Mouse (Mus musculus) heart, embryonic 11.5 days (tissue): ENCODE results near the gene Trip12. TPM values are rescaled to one million over a fixed set of nuclear protein-coding genes. Genes with fewer than 3 reads are reported as not detected.

Source experiments
- ATAC-seq: fragments of 200-750 bp; cut with Nextera tagmentation; replicated peaks from 2 replicates; pipeline ENCODE4 v1.8.0; 2017; ENCODE audit warnings: moderate library complexity; ENCODE audit not compliant: insufficient number of reproducible peaks, low FRiP score, low TSS enrichment
- H3K27ac ChIP-seq: fragments of 300-500 bp; sonication (generic); 2 replicates; pipeline ENCODE4 v1.5.1; 2014; ENCODE audit warnings: mild to moderate bottlenecking, low read depth, low read length
- H3K27me3 ChIP-seq: fragments of 300-500 bp; sonication (generic); 2 replicates; pipeline ENCODE4 v1.6.1; 2014; ENCODE audit warnings: mild to moderate bottlenecking, low read length, mixed read lengths; ENCODE audit not compliant: control insufficient read depth, insufficient read depth
- H3K36me3 ChIP-seq: fragments of 300-500 bp; sonication (generic); 2 replicates; pipeline ENCODE4 v1.6.1; 2014; ENCODE audit warnings: mild to moderate bottlenecking, low read length, moderate library complexity, mixed read lengths; ENCODE audit not compliant: control insufficient read depth, insufficient read depth
- H3K4me1 ChIP-seq: fragments of 300-500 bp; sonication (generic); 2 replicates; pipeline ENCODE4 v1.6.1; 2014; ENCODE audit warnings: low read length; ENCODE audit not compliant: control insufficient read depth, insufficient read depth
- H3K4me2 ChIP-seq: fragments of 300-500 bp; sonication (generic); 2 replicates; pipeline ENCODE4 v1.6.1; 2014; ENCODE audit warnings: mild to moderate bottlenecking, moderate library complexity
- H3K4me3 ChIP-seq: fragments of 300-500 bp; sonication (generic); 2 replicates; pipeline ENCODE4 v1.5.1; 2014; ENCODE audit warnings: low read depth, low read length
- H3K9ac ChIP-seq: fragments of 300-500 bp; sonication (generic); 2 replicates; pipeline ENCODE4 v1.6.1; 2014; ENCODE audit warnings: mild to moderate bottlenecking, low read depth, low read length, moderate library complexity
- H3K9me3 ChIP-seq: fragments of 300-500 bp; sonication (generic); replicated peaks from 2 replicates; pipeline ENCODE4 v1.6.1; 2016; ENCODE audit warnings: low read length; ENCODE audit not compliant: control insufficient read depth
- WGBS: fragments of 180-500 bp; shearing (Covaris S2); extraction: QIAGEN DNeasy Blood & Tissue Kit; methylation state at CpG from one replicate; pipeline ENCODE4 v1.1.7; 2014; ENCODE audit not compliant: insufficient replicate concordance; 5-methylcytosine and 5-hydroxymethylcytosine counted together
- polyA plus RNA-seq: library from polyadenylated mRNA; unstranded; fragments of >200 nt; fragmentation: Nextera tagmentation; extraction: Ambion mirVana; gene quantifications from 2 replicates; pipeline ENCODE4 v1.2.1, GENCODE M21; 2014

Trip12 gene
- polyA plus RNA-seq, 1 experiment from 2014 or later: 77.0 TPM

GRCm38 (mm10) chr1:84868311-84868710 is 28.0 kb upstream of the Trip12 start:
- Histone ChIP-seq H3K4me2 (no peak overlapping the region), H3K4me1 (peaks cover 3% of the 10 kb centered on the region; the same call in 1 of the 2 replicates), H3K4me3 (no peak overlapping the region), H3K9me3 (no peaks in the 10 kb centered on the region), H3K36me3 (no peaks in the 10 kb centered on the region), H3K27ac (no peak overlapping the region), H3K27me3 (no peaks in the 10 kb centered on the region), H3K9ac (no peak overlapping the region)
- no peak for ATAC-seq

GRCm38 (mm10) chr1:84866706-84867230 is 26.5 kb upstream of the Trip12 start:
- no peaks in the 10 kb centered on the region for H3K9me3 ChIP-seq
- no peak overlapping the region for H3K4me2 ChIP-seq
- no peak overlapping the region for H3K4me3 ChIP-seq
- H3K27ac ChIP-seq: no peak overlapping the region
- whole genome bisulfite sequencing: 87% methylated on average over 3 of the region's 3 CpGs
- H3K4me1 ChIP-seq: peaks cover 3% of the 10 kb centered on the region; the same call in 1 of the 2 replicates
- no peak overlapping the region for H3K9ac ChIP-seq
- no peak for ATAC-seq
- H3K36me3 ChIP-seq: no peaks in the 10 kb centered on the region
- no peaks in the 10 kb centered on the region for H3K27me3 ChIP-seq

DNA sequence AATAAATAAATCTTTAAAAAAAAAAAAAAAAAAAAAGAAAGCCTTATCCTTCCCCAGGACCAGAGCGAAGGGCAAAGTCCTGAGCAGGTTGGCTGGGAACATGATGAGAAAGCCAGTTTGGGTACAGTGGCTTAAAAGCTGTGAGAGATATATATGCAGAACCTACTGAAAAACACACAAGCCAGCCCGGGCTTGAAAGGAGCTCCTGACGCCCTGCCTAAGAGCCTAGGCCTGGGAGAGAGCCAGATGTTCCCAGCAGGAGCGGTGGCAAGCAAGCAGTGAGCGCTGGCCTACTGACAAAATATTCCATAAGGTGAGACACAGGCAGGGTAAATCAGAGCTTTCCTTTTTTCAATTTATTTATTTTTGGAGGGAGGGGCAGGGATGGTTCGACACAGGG is 25.9 kb upstream of the Trip12 start:
- 86% methylated on average over 6 of the region's 6 CpGs for WGBS
- ATAC-seq: no peak

DNA sequence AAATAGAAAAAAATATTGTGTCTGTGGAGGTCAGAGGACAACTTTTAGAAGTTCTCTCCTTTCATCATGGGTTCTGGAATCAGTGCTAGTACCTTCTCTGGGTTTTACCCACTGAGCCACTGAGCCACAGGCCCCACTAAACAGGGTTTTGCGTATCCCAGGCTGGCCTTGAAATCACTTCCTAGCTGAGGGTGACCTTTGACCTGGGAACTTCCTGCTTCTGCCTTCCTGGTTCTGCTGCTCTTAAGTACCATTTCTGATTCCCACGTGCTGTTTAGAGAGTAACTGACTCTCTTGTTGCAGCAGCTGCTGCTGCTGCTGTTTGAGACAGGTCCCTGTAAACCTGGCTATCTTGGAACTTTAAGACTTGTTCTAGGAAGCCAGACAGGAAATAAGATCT is 24.3 kb upstream of the Trip12 start:
- H3K4me1 ChIP-seq: peaks cover 3% of the 10 kb centered on the region; the same call in 1 of the 2 replicates
- H3K36me3 ChIP-seq: no peaks in the 10 kb centered on the region
- no peak overlapping the region for H3K27ac ChIP-seq
- no peak for ATAC-seq
- H3K9ac ChIP-seq: no peak overlapping the region
- 50% methylated on average over 2 of the region's 2 CpGs for WGBS
- no peak overlapping the region for H3K4me2 ChIP-seq
- no peak overlapping the region for H3K4me3 ChIP-seq
- no peaks in the 10 kb centered on the region for H3K9me3 ChIP-seq
- H3K27me3 ChIP-seq: no peaks in the 10 kb centered on the region

More for the DNA sequence above, 25.9 kb upstream of the Trip12 start:
- Histone ChIP-seq H3K27me3 (no peaks in the 10 kb centered on the region), H3K4me2 (no peak overlapping the region), H3K36me3 (no peaks in the 10 kb centered on the region), H3K4me1 (peaks cover 3% of the 10 kb centered on the region; the same call in 1 of the 2 replicates), H3K9ac (no peak overlapping the region), H3K9me3 (no peaks in the 10 kb centered on the region), H3K27ac (no peak overlapping the region), H3K4me3 (no peak overlapping the region)

DNA sequence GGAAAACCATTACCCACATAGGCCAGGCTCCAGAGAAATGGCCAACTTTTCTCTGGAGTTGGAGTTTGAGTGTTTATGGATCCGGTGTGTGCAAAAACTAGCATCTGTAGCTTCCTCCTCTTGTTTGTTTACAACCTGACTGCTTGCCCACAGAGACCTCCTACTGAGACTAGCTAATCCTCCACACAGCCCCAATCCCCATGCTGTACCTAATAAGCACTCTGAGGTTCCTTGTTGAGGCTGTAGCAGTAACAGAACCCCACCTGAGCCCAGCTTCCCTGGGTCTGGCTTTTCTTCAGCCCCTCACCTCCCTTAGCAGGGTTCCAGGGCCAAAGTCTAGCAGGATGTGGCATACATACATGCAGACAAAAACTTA is 20.9 kb upstream of the Trip12 start:
- no peaks in the 10 kb centered on the region for H3K9me3 ChIP-seq
- H3K4me1 ChIP-seq: no peaks in the 10 kb centered on the region
- H3K27me3 ChIP-seq: no peaks in the 10 kb centered on the region
- 72% methylated on average over 1 of the region's 1 CpGs for WGBS
- H3K9ac ChIP-seq: no peak overlapping the region
- no peak overlapping the region for H3K4me2 ChIP-seq
- H3K36me3 ChIP-seq: no peaks in the 10 kb centered on the region
- H3K4me3 ChIP-seq: no peak overlapping the region
- H3K27ac ChIP-seq: no peak overlapping the region
- no peak for ATAC-seq

DNA sequence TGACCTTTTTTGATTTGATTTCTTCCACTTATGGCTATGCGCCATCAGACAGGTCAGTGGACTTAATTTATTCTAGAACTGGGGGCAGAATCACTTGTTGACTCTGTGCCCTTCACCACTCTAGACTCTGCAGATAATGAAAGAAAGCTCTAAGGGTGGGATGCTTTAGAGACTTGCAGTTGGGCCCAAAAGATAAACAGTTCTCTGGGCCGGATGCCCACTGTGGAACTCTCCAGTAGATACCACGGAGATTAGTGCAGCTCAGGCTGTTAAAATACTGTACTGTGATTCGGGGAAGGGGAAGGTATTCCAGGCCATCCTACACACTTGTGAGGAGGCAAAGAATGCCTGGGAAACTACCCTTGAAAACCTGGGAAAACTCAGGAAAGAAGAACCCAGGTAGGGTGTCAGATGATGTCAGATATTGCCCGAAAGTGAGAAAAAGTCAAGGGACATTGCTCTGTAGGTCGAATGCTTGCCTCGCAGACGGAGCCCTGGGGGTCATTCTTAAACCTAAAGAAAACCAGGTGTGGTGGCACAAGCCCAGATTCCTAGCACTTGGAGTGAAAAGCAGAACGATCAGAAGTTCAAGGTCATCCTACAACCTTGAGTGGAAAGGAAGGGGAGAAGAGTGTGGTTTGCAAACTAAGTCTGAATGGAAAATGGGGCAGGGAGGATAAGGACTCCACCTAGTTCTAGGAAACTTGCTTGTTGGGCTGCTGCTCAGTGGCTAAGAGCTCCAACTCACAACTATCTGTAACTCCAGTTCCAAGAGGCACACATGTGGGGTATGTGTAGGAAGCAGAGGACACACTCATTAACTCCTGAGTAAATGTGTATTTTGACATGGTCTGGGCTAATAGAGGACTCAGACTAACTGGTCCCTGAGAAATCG is 20.3 kb upstream of the Trip12 start:
- H3K4me2 ChIP-seq: no peak overlapping the region
- no peak for ATAC-seq
- H3K27ac ChIP-seq: no peak overlapping the region
- H3K36me3 ChIP-seq: no peaks in the 10 kb centered on the region
- 65% methylated on average over 10 of the region's 10 CpGs for WGBS
- H3K27me3 ChIP-seq: no peaks in the 10 kb centered on the region
- H3K9me3 ChIP-seq: no peaks in the 10 kb centered on the region
- no peak overlapping the region for H3K9ac ChIP-seq
- no peaks in the 10 kb centered on the region for H3K4me1 ChIP-seq
- no peak overlapping the region for H3K4me3 ChIP-seq

DNA sequence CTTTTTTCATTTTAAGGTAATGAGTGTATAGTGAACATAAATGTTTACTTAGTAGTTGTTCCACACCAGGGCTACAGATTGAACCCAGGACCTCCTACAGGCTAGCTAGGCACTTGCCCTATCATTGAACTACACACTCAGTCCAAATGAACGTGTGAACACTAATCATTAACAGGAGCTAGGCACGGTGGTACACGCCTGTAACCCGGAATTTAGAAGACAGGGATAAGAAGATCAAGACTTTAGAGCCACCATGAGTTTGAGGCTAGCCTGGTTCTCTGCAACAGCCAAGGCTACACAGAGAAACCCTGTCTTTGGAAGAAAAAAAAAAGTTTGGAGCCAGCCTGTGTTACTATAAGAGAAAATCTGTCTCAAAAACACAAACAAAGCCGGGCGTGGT is 19.3 kb upstream of the Trip12 start:
- Histone ChIP-seq H3K4me1 (no peaks in the 10 kb centered on the region), H3K9ac (no peak overlapping the region), H3K9me3 (no peaks in the 10 kb centered on the region), H3K4me2 (no peak overlapping the region), H3K27ac (no peak overlapping the region), H3K27me3 (no peaks in the 10 kb centered on the region), H3K36me3 (no peaks in the 10 kb centered on the region), H3K4me3 (no peak overlapping the region)
- 87% methylated on average over 6 of the region's 6 CpGs for WGBS
- ATAC-seq: no peak

- no peak overlapping the region for H3K4me3 ChIP-seq
- no peaks in the 10 kb centered on the region for H3K9me3 ChIP-seq
- no peak overlapping the region for H3K4me2 ChIP-seq
- no peaks in the 10 kb centered on the region for H3K36me3 ChIP-seq
- H3K27me3 ChIP-seq: no peaks in the 10 kb centered on the region
- no peak overlapping the region for H3K27ac ChIP-seq
- no peak for ATAC-seq
- peaks cover 8% of the 10 kb centered on the region for H3K4me1 ChIP-seq
- 62% methylated on average over 2 of the region's 2 CpGs for WGBS
- no peak overlapping the region for H3K9ac ChIP-seq
Measured at GRCm38 (mm10) chr1:84855756-84856155, 15.4 kb upstream of the Trip12 start.

DNA sequence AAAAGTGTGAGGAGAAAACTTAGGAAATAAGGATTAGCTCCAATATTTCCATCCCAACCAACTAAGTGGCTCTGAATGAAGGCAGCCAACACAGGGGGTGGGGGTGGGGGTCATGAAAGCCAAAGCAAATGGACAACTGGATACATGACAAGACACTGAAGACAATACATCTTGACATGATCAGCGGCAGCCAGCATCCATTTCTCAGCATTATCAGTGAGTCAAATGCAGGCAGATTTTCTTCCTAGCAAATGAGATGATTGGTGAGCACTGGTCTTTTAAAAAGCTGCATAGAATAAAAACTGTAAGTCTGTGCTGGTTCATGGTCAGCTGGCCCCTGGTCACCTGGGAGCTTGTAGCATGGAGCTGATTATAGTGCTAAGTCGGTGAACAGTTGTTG is 14.7 kb upstream of the Trip12 start:
- H3K9me3 ChIP-seq: no peaks in the 10 kb centered on the region
- no peak overlapping the region for H3K4me2 ChIP-seq
- no peaks in the 10 kb centered on the region for H3K36me3 ChIP-seq
- no peak overlapping the region for H3K9ac ChIP-seq
- H3K27ac ChIP-seq: no peak overlapping the region
- no peaks in the 10 kb centered on the region for H3K27me3 ChIP-seq
- H3K4me1 ChIP-seq: peaks cover 8% of the 10 kb centered on the region
- ATAC-seq: no peak
- 80% methylated on average over 2 of the region's 2 CpGs for WGBS
- H3K4me3 ChIP-seq: no peak overlapping the region
